Mouse (Mus musculus): Measurements from ENCODE around the gene Fbxw11.

GRCm38 (mm10) chr11:32714230-32714629 lies 71.7 kb downstream of the Fbxw11 start:
- TF ChIP-seq CTCF (IDR thresholded peaks at IDR 0.05; ENCODE audit: borderline replicate concordance, control insufficient read depth, extremely low read depth, insufficient read depth, low read length, poor library complexity) (no peak), POLR2A (IDR thresholded peaks at IDR 0.05; ENCODE audit: control insufficient read depth, extremely low read depth, insufficient read depth, low read length, poor library complexity) (no peak)

All from thymus, adult 2 months (tissue).